Mouse (Mus musculus): ENCODE measurements around the gene Haghl.
"Not testable (repeated sequence)": the region's sequence is repeated elsewhere in the genome, so short reads cannot be mapped to it uniquely, and the experiment has no call there.

Haghl gene

GRCm38 (mm10) chr17:25744311-25744710 is 41.2 kb downstream of the Haghl start:
- no peak for DNase-seq (ENCODE audit: low spot score)

GRCm38 (mm10) chr17:25743831-25744230 is 41.6 kb downstream of the Haghl start:
- DNase-seq (ENCODE audit: low spot score) = no peak

- DNase-seq (ENCODE audit: low spot score) = not testable (repeated sequence)
Measured at GRCm38 (mm10) chr17:25741471-25741870, 44.0 kb downstream of the Haghl start.

- DNase-seq (ENCODE audit: low spot score) = no peak
Measured at GRCm38 (mm10) chr17:25738861-25739260, 46.6 kb downstream of the Haghl start.

- no peak for DNase-seq (ENCODE audit: low spot score)
Measured at GRCm38 (mm10) chr17:25735745-25736144, 49.7 kb downstream of the Haghl start, which contains the start of gene Mslnl. Mslnl (plus strand) TSS chr17:25736042.

GRCm38 (mm10) chr17:25735246-25735645 is 50.2 kb downstream of the Haghl start:
- DNase-seq (ENCODE audit: low spot score) = no peak

DNA sequence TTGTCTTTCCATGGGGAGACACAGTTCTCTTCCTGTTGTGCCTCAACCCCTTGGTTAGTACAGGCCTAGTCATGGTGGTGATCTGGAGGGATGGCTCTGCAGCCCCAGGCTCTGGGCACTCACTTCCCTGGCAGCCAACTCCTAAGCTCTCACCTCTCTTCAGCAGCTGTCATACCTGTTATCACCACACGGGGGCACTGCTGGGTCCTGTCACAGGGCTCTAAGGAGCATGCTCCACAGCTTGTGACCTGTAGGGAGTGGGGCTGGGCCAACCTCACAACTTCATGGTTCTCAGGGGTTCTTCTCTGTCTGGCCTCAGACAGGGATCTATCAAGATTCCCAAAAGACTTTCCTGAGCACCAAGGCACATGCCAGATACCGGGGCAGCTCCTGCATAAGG is 53.4 kb downstream of the Haghl start:
- peak; percentile 72 for DNase-seq (ENCODE audit: low spot score)
